ENCODE assay signal across 8 mouse cellular contexts in genomic region chr11:68408127-68408526, GRCm38 (mm10). TPM values are rescaled to one million over a fixed set of nuclear protein-coding genes. Genes with fewer than 3 reads are reported as not detected.
A peak's percentile ranks its signal among the peaks of the same experiment; 100 is the strongest.
DNase-seq lines count a peak whose midpoint lies in the region; TF ChIP-seq lines count a peak whose summit lies in the region.
"Had no signal": no experiment of that assay in that cellular context is flagged by ENCODE, and none has a peak within 500 bp of the region (broad histone marks: within the 10 kb centered on the region; RNA-seq: fewer than 3 reads in every experiment).

No protein-coding gene starts in this region.

- peaks cover under 1% of the 10 kb centered on the region; the same call in 1 of the 2 replicates for H3K9me3 ChIP-seq in E14TG2a.4 (ENCODE audit: low read length)
- H3K9me3 ChIP-seq: limb, embryonic 15.5 days had no signal

- no peak overlapping the region for H3K4me3 ChIP-seq in E14TG2a.4 (replicated peaks; ENCODE audit: low read length)
- H3K4me3 ChIP-seq: limb, embryonic 15.5 days had no signal

- peaks cover 34% of the 10 kb centered on the region for H3K4me1 ChIP-seq in E14TG2a.4 (replicated peaks; ENCODE audit: low read depth, low read length)
- H3K4me1 ChIP-seq: limb, embryonic 15.5 days had no signal

- peaks cover 32% of the 10 kb centered on the region for H3K27me3 ChIP-seq in E14TG2a.4 (ENCODE audit: insufficient read depth, low read length)

- WGBS in large intestine, adult 2 months: 53% methylated on average over 2 of the region's 2 CpGs

- H3K36me3 ChIP-seq in E14TG2a.4 (ENCODE audit: insufficient read depth, low read length): no peaks in the 10 kb centered on the region
- H3K36me3 ChIP-seq: limb, embryonic 15.5 days had no signal

- DNase-seq in T-cell, adult 2 months (ENCODE audit: low spot score): peak; percentile 56
- peak; percentile 71 to 78 for DNase-seq in cerebellum, postnatal 36 days
- DNase-seq in gastrocnemius, postnatal 14 days: peak; percentile 81
- peak; percentile 44 for DNase-seq in large intestine, adult 2 months (ENCODE audit: low read depth, low spot score)
- DNase-seq in lung, postnatal 14 days: peak; percentile 88
- peak; percentile 47 for DNase-seq in right cerebral cortex, postnatal 25 days

- intact Hi-C loops in gastrocnemius, postnatal 14 days (cut with DNase I; ENCODE audit: low total_unique reads): loop anchor here (5.0 kb wide), 1 partner anchor 196 kb away; no protein-coding TSS in a partner anchor

- TF ChIP-seq CTCF in E14TG2a.4 (conservative IDR thresholded peaks at IDR 0.05; ENCODE audit: low read length): peak; percentile 82

RNA-seq across cellular contexts. Expression of gene Ntn1, which starts 7.5 kb away (rescaled TPM):
- 10 to 100 TPM in 1 of 2 experiments, 1 to 10 TPM in 1; 6.9 to 10.9 TPM for total RNA-seq in gastrocnemius, postnatal 14 days (2021)
- polyA plus RNA-seq in large intestine, adult 2 months (2012; rRNA removed): 14.1 and 14.4 TPM in 2 replicates

RNA-seq across cellular contexts. Expression of gene Pik3r5, which starts 23.8 kb away (rescaled TPM):
- total RNA-seq in gastrocnemius, postnatal 14 days (2021): under 1 TPM; 0.35 to 0.41 TPM
- 4.7 and 7.3 TPM in 2 replicates for polyA plus RNA-seq in large intestine, adult 2 months (2012; rRNA removed)
